In the genomic region with DNA sequence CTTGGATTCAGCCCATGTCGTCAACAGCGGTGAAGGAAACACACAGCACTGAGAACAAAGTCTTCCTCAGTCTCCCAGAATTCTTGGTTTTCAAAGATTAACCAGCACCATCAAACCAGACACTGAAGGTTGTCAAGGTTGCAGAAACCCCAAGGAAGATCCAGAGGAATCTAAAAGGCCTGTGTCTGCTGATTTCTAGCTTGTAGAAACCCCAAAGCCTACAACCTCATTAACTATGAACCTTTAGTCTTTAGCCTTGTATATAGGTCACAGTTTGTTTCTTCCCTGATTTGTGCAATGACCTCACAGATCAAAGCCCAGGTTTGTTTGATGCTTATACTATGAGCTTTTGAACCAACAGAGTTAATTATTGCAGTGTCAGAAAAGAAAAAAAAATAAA, we compare ENCODE assay signal across 24 mouse cellular contexts.
DNase-seq lines count a peak whose midpoint lies in the region; ATAC-seq and TF ChIP-seq lines count a peak whose summit lies in the region.
"Had no signal": no experiment of that assay in that cellular context is flagged by ENCODE, and none has a peak within 500 bp of the region (broad histone marks: within the 10 kb centered on the region; RNA-seq: fewer than 3 reads in every experiment).

No protein-coding gene starts in this region.

- peak; percentile 80 for DNase-seq in kidney, adult 2 months
- DNase-seq in kidney, adult 9 months, result peak; percentile 71
- DNase-seq in kidney, adult 18-20 months, result no peak
- peak; percentile 16 for DNase-seq in kidney, postnatal 14 days
- peak; percentile 41 for DNase-seq in liver, adult 2 months (ENCODE audit: extremely low read depth, low read depth, low spot score)
- DNase-seq in liver, result no peak
- DNase-seq: adrenal gland, adult 2 months; adrenal gland, postnatal 10 days; adrenal gland, postnatal 25 days; cerebellum, adult 11 months; cerebellum, adult 18-20 months; cerebellum, adult 8-10 months; cerebellum, adult 9-11 months; cerebellum, postnatal 14 days; cerebellum, postnatal 36 days; embryo, embryonic 11 days had no signal

- H3K9me3 ChIP-seq in kidney, embryonic 15.5 days (replicated peaks), result no peaks in the 10 kb centered on the region
- H3K9me3 ChIP-seq in kidney, embryonic 16.5 days (ENCODE audit: low read length), result no peaks in the 10 kb centered on the region
- H3K9me3 ChIP-seq: embryonic facial prominence, embryonic 13.5 days; embryonic facial prominence, embryonic 15.5 days; forebrain, embryonic 10.5 days; forebrain, embryonic 12.5 days had no signal

- 64% methylated on average over 2 of the region's 2 CpGs for WGBS in kidney, adult 2 months
- whole genome bisulfite sequencing in kidney, embryonic 15.5 days, result 90% methylated on average over 2 of the region's 2 CpGs
- 95% methylated on average over 2 of the region's 2 CpGs for WGBS in kidney, embryonic 16.5 days
- WGBS in liver, adult 2 months, result 90% methylated on average over 2 of the region's 2 CpGs

- no peak overlapping the region for H3K9ac ChIP-seq in kidney, embryonic 15.5 days
- H3K9ac ChIP-seq in kidney, embryonic 16.5 days (replicated peaks; ENCODE audit: low read length), result no peak overlapping the region
- no peak overlapping the region for H3K9ac ChIP-seq in liver, adult 2 months (ENCODE audit: low read depth, low read length)
- H3K9ac ChIP-seq: embryonic facial prominence, embryonic 13.5 days; embryonic facial prominence, embryonic 15.5 days; forebrain, embryonic 12.5 days had no signal

- H3K4me2 ChIP-seq in kidney, embryonic 15.5 days, result no peak overlapping the region
- H3K4me2 ChIP-seq in kidney, embryonic 16.5 days (replicated peaks; ENCODE audit: low read depth, low read length), result no peak overlapping the region
- H3K4me2 ChIP-seq: embryonic facial prominence, embryonic 13.5 days; embryonic facial prominence, embryonic 15.5 days; forebrain, embryonic 12.5 days had no signal

- H3K4me1 ChIP-seq in kidney, adult 2 months (ENCODE audit: control insufficient read depth, insufficient read depth, low read length), result peaks cover 5% of the 10 kb centered on the region; the same call in 1 of the 2 replicates
- no peaks in the 10 kb centered on the region for H3K4me1 ChIP-seq in kidney, embryonic 15.5 days
- no peaks in the 10 kb centered on the region for H3K4me1 ChIP-seq in kidney, embryonic 16.5 days (ENCODE audit: insufficient read depth, low read length)
- no peaks in the 10 kb centered on the region for H3K4me1 ChIP-seq in liver, adult 2 months (ENCODE audit: control insufficient read depth, insufficient read depth, low read length)
- H3K4me1 ChIP-seq: embryonic facial prominence, embryonic 15.5 days; forebrain, embryonic 12.5 days had no signal

- no peak for TF ChIP-seq CTCF in kidney, adult 2 months (conservative IDR thresholded peaks at IDR 0.05; ENCODE audit: insufficient read depth, insufficient read length, low read depth, low read length)
- no peak for TF ChIP-seq CTCF in liver, adult 2 months (IDR thresholded peaks at IDR 0.05; ENCODE audit: low read depth, low read length)

- no peak overlapping the region for H3K4me3 ChIP-seq in kidney, adult 2 months (ENCODE audit: insufficient read depth, low read depth, low read length)
- H3K4me3 ChIP-seq in kidney, embryonic 15.5 days (replicated peaks), result no peak overlapping the region
- no peak overlapping the region for H3K4me3 ChIP-seq in kidney, embryonic 16.5 days (ENCODE audit: low read length)
- no peak overlapping the region for H3K4me3 ChIP-seq in liver, adult 2 months (ENCODE audit: insufficient read depth, low read depth, low read length)
- H3K4me3 ChIP-seq: embryonic facial prominence, embryonic 13.5 days; embryonic facial prominence, embryonic 15.5 days; erythroblast, embryonic 14.5 days; forebrain, embryonic 10.5 days; forebrain, embryonic 12.5 days had no signal

- peak overlapping the region; percentile 15; the same call in 1 of the 2 replicates for H3K27ac ChIP-seq in kidney, adult 2 months (ENCODE audit: insufficient read depth, low read depth, low read length)
- H3K27ac ChIP-seq in kidney, embryonic 15.5 days, result no peak overlapping the region
- no peak overlapping the region for H3K27ac ChIP-seq in kidney, embryonic 16.5 days (ENCODE audit: low read length)
- H3K27ac ChIP-seq in liver, adult 2 months (replicated peaks; ENCODE audit: insufficient read depth, low read depth, low read length), result no peak overlapping the region
- H3K27ac ChIP-seq: embryonic facial prominence, embryonic 13.5 days; embryonic facial prominence, embryonic 15.5 days; forebrain, embryonic 10.5 days; forebrain, embryonic 12.5 days had no signal

- ATAC-seq in kidney, embryonic 15.5 days (replicated peaks; ENCODE audit: low FRiP score), result no peak
- ATAC-seq in kidney, embryonic 16.5 days (ENCODE audit: low FRiP score, low TSS enrichment), result no peak
- ATAC-seq: forebrain, embryonic 14.5 days had no signal

- TF ChIP-seq POLR2A in kidney, adult 2 months (IDR thresholded peaks at IDR 0.05; ENCODE audit: low read depth, low read length), result no peak
- no peak for TF ChIP-seq POLR2A in liver, adult 2 months (IDR thresholded peaks at IDR 0.05; ENCODE audit: extremely low read depth, insufficient read depth, low read length)

- H3K27me3 ChIP-seq in kidney, adult 2 months (replicated peaks; ENCODE audit: control insufficient read depth, insufficient read depth, low read length), result no peaks in the 10 kb centered on the region
- no peaks in the 10 kb centered on the region for H3K27me3 ChIP-seq in kidney, embryonic 15.5 days
- no peaks in the 10 kb centered on the region for H3K27me3 ChIP-seq in kidney, embryonic 16.5 days (ENCODE audit: insufficient read depth, low read length)
- H3K27me3 ChIP-seq in liver, adult 2 months (ENCODE audit: control insufficient read depth, insufficient read depth, low read length), result no peaks in the 10 kb centered on the region
- H3K27me3 ChIP-seq: embryonic facial prominence, embryonic 13.5 days; embryonic facial prominence, embryonic 15.5 days; forebrain, embryonic 12.5 days had no signal

- no peaks in the 10 kb centered on the region for H3K36me3 ChIP-seq in kidney, adult 2 months (ENCODE audit: control insufficient read depth, insufficient read depth, low read length)
- H3K36me3 ChIP-seq in kidney, embryonic 15.5 days, result no peaks in the 10 kb centered on the region
- H3K36me3 ChIP-seq in kidney, embryonic 16.5 days (ENCODE audit: insufficient read depth, low read length), result no peaks in the 10 kb centered on the region
- no peaks in the 10 kb centered on the region for H3K36me3 ChIP-seq in liver, adult 2 months (ENCODE audit: control insufficient read depth, insufficient read depth, low read length)
- H3K36me3 ChIP-seq: embryonic facial prominence, embryonic 13.5 days; embryonic facial prominence, embryonic 15.5 days; forebrain, embryonic 10.5 days; forebrain, embryonic 12.5 days had no signal

- no peaks in the 10 kb centered on the region for H3K79me2 ChIP-seq in liver, adult 2 months (ENCODE audit: control insufficient read depth, insufficient read depth, low read length)

Comparison
In these comparisons a context has a peak if more than half of its experiments do, and no peak if none do; other contexts are left out.
1. DNase-seq: peak in kidney, adult 2 months (single experiment), kidney, adult 9 months (single experiment), kidney, postnatal 14 days (single experiment) and liver, adult 2 months (single experiment); none in kidney, adult 18-20 months (single experiment) and liver (single experiment).